Mouse (Mus musculus) urinary bladder, adult 2 months (tissue): Measurements from ENCODE around the gene Mrps10. TPM values are rescaled to one million over a fixed set of nuclear protein-coding genes. Genes with fewer than 3 reads are reported as not detected.
"Not testable (repeated sequence)": the region's sequence is repeated elsewhere in the genome, so short reads cannot be mapped to it uniquely, and the experiment has no call there.

Source experiments
- DNase-seq: peaks from one replicate; pipeline ENCODE4 v3.0.0; 2022; ENCODE audit warnings: low spot score
- polyA plus RNA-seq: library from polyadenylated mRNA; depleted of rRNA; stranded (reverse); fragments of >200 nt; gene quantifications from 2 replicates; pipeline ENCODE4 v1.2.3, GENCODE M21; 2012

Mrps10 gene
- polyA plus RNA-seq, 1 experiment = 34.4 TPM

DNA sequence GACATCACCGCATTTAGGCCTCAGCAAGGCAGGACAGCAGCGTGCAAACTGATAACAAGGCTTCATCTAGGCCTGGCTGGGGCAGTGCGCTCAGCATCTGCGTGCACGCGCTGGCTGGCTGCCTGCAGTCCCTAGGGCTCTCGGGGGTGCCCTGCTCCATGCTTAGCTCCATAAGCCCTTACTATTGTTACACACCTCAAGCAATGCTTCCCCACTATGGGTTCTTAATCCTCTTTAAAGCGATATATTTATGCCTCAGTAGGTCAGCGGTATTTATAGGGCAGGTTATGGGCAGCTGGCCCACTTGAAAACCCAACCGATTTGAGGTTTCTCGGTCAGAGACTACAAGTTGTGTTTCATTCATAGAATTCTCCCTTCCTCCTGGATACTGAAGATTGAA lies 13.2 kb downstream of the Mrps10 start:
- no peak for DNase-seq

DNA sequence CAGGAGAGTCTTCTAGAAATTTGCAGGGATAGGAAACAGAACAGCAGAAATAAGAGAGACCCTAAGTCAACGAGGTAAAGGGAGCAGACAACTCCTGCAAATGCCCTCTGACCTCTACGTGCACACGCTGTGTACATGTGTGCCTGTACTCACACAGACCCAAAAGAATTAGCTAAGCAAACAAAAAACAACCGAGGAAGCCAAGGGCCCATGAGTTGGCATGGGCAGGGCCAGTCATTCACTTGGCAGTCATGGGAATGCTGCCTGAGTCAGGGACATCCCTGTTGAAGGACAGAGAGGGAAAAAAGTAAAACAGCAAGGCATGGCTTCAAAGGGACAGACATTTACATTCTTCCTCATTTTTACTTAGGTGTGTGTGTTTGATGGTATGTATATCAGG lies 14.6 kb downstream of the Mrps10 start:
- no peak for DNase-seq

DNA sequence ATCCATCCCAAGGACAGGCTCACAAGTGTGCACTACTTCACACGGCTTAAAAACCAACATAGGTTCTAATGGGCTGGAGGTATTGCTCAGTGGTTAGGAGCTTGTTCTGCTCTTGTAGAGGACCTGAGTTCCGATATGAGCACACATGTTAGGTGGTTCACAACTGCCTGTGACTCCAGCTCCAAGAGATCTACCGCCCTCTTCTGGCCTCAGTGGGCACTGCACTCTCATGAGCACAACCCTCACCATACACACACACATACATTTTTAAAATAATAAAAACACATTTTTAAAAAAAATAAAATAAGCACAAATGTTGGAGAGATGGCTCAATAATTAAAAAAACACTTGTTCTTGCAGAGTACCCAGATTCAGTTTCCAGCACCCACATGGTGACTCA lies 15.4 kb downstream of the Mrps10 start:
- DNase-seq = no peak

DNA sequence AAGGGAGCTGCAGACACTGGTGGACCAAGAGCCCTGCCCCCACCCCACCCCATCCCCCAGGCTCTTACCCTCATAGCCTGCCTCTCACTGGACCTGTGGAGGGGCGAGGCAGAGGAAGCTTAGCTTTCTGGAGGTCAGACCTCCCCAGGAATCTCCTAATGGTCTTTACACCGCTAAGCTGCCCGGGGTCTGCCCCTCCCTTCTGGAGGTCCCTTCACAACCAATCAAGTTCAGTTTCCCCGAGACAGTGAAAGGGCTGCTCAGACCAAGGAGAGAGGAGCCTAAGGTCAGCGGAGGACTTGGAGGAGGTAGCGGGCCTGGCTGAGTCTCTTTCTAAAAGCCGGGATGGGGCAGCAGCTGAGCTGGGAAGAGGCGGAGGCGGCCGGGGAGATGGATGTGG lies 16.5 kb downstream of the Mrps10 start, which contains the start of gene Guca1b:
Gene Guca1b (plus strand): TSS at position 249 of the 400 bp plus-strand sequence.
- no peak for DNase-seq

DNA sequence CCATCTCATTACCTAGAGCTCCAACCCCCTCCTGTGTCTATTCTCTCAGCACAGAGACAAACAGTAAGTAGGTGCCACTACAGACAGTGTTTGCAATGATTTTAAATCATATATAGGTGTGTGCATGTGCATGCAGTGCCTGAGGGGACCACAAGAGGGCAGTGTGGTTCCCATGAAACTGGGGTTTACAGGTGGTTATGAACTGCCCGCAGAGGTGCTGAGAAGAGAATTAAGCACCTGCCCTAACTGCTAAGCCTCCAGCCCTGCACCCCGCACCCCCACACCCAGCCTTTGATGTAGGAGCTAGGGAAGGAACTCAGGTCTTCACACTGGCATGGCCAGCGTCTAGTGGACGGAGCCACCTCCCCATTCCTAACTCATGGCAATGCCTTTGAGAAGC lies 18.0 kb downstream of the Mrps10 start:
- peak; percentile 40 for DNase-seq

DNA sequence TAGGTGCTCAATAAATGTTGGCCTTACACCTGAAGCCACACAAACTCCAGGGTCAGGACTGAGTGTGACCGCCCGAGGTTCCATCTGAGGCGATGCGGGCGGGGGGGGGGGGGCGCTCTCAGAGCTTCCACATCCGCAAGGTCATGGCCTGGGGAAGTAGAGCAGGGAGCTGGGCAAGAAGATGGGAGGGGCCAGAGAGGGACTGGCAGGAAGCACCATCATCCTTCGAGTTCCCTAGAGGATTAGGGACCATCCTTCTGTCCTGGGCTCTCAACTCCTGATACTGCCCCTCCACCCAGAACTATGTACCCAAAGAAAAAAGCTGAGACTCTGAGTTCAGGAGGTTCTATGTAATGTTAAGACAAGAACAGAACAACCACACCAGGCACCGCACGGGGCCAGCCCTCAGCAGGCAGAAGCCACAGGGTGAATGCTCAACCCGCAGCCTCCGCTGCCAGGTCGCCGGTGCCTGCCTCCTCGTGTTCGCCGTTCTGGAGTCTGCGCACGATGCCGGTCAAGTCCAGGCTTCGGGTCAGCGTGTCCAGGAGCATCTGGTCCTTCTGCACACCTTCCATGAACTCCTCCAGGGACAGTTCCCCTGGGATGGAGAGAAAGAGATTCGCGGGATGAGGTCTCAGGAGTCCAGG lies 25.7 kb downstream of the Mrps10 start:
- peak; percentile 26 for DNase-seq

DNA sequence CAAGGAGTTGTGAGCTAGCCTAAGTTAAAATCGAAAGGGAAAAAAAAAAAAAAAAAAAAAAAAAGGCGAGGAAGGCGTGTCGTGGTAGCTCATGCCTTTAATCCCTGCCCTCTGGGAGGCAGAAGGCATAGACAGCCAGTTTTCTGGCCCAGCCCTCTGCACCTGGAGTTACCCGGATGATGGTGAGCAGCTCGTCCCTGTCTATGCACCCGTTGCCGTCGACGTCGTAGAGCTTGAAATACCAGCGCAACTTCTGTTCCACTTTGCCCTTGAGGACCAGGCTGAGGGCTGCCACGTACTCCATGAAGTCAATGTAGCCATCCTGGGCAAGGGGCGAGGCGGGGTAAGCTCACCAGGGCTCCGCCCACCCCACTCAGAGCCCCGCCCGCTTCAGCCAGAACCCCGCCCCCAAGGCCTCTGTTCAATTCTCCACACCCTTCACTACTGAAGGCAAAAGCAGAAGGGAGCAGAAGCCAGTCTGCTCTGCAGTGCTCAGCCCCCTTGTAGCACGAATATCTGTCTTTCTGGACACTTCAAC lies 26.8 kb downstream of the Mrps10 start:
- DNase-seq = peak; percentile 44

DNA sequence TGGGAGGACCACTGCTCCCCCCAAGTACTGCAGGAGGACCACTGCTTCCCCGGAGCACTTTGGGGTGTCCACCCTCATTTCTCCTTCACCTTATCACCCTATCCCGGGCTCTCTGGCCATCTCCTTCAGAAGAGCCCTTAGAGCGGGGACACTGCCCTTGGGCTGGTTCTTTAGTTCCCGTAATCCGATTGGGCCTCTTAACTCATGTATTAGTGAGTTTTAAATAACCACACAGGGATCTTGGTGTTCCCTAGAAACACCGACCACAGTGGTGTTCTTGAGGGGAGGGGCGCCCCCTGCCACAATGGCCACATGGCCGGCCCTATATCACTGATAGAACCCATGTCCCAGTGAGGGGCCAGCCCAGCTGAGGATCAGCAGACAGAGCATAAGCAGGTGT lies 30.4 kb downstream of the Mrps10 start:
- no peak for DNase-seq

DNA sequence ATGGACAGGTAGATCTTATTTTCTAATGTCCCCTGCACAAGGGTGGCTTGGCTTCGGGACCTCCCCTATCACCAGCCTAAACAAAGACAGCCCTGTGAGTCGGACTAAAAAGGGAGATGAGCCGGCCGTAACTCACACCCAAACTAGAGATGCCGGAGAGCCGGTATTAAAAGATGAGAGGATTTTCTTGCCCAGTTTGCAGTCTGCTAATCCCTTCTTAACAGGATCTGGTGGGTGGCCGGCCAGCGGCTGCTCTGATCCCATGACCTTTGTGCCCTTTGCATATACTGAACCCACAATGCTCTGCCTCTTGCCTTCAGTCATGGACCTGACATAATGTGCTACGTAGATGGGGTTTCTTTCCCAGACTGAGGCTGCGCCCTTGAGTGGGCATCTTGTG lies 31.8 kb downstream of the Mrps10 start, which contains the start of gene Guca1a:
Gene Guca1a (minus strand): TSS at position 134 of the 400 bp plus-strand sequence.
- DNase-seq = no peak

DNA sequence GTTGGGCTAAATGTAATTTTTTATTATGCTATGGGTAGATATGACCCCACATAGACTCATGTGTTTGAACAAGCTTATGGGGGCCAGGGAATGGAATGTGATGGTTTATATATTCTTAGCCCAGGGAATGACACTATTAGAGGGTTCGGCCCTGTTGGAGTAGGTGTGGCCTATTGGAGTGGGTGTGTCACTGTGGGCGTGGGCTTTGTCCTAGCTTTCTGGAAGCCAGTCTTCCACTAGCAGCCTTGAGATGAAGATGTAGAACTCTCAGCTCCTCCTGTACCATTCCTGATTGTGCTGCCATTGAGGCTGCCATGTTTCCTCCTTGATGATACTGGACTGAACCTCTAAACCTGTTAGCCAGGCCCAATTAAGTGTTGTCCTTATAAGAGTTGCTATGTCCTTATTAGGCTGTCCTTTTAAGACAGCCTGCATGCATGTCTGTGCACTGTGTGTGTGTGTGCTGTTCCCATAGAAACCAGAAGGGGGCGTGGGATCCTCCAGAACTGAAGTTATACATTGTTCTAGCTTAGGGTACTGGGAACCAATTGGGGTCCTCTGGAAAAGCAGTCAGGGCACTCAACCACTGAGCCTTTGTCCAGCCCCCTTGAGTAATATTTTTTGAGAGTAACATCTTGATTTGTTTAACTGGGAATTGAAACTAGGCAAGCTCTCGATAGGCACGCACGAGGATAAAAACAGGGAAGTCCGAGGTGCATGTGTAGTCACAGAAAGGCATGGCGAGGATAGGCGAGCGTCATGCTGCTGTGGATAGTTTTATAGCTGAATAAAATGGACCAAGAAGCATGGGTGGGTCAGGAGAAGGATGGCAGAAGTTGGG lies 39.2 kb downstream of the Mrps10 start:
- DNase-seq = no peak

DNA sequence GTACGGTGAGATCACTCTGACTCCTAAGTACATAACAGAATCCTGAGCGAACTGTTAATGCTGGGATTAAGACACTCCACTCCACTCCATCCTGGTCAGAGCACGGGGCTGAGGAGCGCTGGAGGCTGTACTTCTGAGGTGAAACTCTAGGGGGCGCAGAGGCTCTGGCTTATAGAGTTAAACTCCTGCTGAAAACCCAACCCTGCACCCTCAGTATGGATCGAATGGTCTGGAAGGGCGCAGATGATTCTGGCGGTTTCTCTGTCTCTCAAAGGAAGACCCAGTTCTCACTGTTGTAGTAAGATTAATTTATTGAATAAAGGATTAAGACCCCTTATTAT lies 39.8 kb downstream of the Mrps10 start:
- DNase-seq = peak; percentile 35

DNA sequence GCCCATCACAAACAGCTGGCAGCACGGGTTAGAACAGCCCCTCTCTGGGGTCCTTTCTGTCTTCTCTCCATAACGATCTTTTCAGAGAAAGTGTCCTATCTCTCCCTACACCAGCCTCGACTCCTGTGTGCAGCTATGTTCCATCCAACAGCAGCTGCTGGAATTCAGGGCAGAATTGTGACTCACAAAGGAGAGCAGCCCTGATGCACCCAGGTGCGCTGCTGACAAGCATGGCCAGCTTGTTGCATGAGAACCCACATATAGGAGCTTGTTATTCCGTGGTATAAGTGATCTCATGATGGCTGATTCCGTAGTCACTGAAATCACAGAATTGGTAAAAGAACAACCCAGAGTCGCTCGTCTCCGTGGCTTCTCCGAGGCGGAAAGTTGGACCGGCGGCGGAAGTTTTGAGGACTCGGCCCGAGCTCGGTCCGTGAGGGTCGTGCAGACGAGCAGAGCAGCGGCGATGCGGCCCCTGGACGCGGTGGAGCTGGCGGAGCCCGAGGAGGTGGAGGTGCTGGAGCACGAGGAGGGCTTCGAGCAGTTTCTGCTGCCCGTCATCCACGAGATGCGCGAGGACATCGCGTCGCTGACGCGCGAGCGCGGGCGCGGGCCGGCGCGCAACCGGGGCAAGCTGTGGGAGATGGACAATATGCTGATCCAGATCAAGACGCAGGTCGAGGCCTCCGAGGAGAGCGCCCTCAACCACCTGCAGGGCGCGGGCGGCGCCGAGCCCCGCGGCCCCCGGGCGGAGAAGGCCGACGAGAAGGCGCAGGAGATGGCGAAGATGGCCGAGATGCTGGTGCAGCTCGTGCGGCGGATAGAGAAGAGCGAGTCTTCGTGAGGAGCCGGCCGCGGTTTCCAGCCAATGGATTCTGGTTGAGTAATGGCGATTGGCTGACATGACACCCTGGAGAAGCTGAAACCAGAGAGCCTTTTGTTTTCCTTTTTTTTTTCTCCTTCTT lies 41.5 kb downstream of the Mrps10 start:
- DNase-seq = peak; percentile 29

DNA sequence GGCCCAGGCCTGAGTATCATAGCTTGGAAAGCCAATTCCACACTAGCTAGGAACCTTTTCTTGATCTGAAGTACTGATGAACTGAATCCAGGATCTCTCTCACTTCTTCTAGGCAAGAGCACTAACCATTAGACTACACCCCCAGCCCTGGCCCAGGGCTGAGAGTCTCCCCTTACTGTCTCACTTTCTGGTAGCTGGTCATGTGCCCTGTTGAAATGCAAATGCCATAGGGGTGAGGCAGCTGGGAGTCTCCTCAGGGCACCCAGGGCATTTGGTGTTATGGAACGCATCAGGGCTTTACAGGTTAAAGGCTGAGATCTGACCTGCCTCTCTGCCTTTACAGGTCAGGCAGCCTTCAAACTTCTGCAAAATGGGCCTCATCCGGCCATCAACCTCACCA lies 51.5 kb downstream of the Mrps10 start:
- DNase-seq = no peak

DNA sequence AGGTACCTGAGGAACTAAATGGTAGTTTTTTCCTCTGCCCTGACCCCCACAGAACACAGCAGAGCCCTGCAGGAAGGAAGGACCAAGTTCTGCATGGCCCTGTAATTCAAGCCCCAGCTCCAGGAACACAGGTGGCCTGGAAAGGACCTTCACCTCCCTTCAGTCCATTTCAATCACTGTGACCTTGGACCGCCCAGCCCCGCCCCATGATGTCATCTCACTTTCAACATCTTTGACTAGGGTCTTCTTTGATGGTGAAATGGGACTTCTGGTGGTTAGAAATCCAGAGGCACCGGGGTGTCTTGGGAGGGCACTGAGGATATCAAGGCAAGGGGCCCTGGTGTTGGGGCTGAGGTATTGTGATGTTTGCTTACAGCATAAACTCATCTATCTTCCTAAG lies 52.9 kb downstream of the Mrps10 start:
- no peak for DNase-seq

DNA sequence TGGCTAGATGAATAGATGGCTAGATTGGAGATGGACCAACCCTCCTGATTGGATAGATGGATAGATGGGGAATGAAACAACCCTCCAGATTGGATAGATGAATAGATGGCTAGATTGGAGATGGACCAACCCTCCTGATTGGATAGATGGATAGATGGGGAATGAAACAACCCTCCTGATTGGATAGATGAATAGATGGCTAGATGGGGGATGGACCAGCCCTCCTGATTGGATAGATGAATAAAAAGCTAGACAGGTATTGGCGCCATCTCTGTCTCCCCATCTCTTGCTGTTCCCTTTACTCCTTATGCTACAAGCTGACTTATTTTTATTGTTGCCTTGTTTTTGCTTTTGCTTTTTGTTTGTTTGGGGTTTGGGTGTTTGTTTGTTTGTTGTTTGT lies 53.9 kb downstream of the Mrps10 start:
- DNase-seq = not testable (repeated sequence)

DNA sequence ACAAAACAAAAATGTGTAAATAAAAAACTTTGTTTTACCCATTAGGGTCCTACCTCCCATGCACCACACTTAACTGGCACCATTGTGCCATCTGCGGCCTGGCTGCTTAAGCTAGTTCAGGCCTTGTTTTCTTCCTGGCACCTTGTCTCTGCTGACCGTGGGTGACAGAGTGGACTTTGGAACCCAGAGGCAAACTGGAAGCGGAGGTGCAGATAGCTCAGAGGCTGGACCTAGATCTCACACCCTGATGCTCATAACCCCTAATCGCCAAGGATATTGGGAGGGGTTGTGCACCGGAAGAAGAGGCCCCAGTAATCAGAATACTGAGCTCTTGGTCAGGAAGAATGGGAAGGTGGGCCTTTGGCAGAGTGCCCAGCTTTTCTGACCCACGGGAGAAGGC lies 55.5 kb downstream of the Mrps10 start:
- DNase-seq = no peak

DNA sequence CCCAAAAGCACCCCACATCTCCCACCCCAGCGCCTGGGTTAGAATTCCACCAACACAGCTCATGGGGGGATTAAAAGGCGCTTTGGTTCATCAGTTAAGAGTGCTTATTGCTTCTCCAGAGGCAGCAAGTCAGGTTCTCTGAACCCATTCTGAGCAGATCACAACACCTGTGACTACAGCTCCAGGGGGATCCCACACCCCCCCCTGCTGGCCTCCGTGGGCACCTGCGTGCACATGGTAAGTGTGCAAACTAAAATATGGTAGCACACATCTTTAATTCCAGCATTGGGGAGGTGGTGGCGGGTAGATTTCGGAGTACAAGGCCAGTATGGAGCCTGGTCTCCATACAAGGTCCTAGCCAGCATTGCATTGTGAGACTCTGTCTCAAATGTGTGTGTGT lies 58.6 kb downstream of the Mrps10 start:
- DNase-seq = no peak

DNA sequence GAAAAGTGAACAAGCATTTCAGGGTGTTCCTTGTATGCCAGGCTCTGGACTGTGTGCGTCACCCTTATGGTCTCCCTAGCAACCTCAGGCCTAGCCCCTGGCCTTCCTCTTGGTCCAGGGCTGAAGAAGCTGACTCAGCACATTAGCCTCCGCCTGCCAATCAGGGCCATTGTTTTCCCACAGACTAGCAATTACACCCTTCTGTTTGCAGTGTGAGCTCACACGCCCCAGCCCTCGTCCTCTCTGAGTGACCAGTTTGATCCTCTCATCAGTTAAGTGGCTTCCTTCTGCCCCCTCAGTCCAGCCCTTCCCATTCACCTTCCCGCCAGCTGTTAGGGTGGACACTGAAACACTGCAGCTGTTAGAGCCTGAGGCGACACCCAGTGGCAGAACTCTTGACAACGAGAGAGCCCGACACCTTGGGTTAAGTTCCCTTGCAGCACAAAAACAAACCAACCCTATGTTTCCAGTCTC lies 60.2 kb downstream of the Mrps10 start:
- no peak for DNase-seq

DNA sequence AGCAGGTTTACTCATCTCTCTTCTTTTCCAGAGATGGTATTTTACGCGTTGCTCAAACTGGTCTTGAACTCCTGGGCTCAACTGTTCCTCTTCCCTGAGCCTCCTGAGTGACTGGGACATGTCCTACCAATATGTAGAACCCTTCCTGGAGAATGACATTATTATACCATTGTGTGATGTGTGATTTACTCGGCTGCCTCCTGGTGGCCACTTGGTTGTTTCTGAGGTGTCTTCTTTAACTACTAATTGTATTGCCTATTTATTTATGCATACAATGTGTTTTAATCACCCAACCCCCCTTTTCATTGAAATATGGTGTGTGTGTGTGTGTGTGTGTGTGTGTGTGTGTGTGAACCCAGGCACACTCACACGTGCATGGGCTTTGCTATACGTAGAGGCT lies 62.1 kb downstream of the Mrps10 start:
- no peak for DNase-seq
